ENCODE assay signal across 23 mouse cellular contexts in the genomic region with DNA sequence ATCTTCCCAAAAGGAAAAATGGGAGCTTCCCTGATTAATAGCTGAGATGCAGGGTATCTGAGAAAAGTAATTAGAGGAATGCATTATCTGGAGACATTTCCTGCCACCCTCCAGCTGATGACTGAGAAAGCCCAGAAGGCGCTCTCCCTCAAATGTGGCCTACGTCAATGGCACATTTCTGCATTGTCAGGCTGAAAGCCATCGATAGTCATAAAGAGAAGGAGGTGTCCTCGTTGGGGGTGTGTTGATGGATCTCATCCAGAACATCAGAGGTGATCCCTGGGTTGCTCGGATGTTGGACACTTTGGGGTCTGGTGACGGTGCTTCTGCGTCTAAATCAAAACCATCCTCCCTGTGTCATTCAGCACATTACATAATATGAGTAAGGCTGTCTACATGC.
DNase-seq lines count a peak whose midpoint lies in the region; ATAC-seq and TF ChIP-seq lines count a peak whose summit lies in the region.
"Had no signal": no experiment of that assay in that cellular context is flagged by ENCODE, and none has a peak within 500 bp of the region (broad histone marks: within the 10 kb centered on the region; RNA-seq: fewer than 3 reads in every experiment).

No protein-coding gene starts in this region.

- WGBS in heart, embryonic 11.5 days (ENCODE audit: insufficient replicate concordance) = 9% methylated on average over 7 of the region's 7 CpGs
- WGBS in lung, embryonic 14.5 days = 33% methylated on average over 7 of the region's 7 CpGs
- 47% methylated on average over 7 of the region's 7 CpGs for WGBS in embryonic facial prominence, embryonic 11.5 days
- WGBS in midbrain, embryonic 16.5 days = 92% methylated on average over 7 of the region's 7 CpGs

- no peaks in the 10 kb centered on the region for H3K9me3 ChIP-seq in heart, embryonic 11.5 days (replicated peaks; ENCODE audit: control insufficient read depth, low read length)
- no peaks in the 10 kb centered on the region for H3K9me3 ChIP-seq in lung, embryonic 14.5 days (ENCODE audit: low read depth, low read length)
- H3K9me3 ChIP-seq in embryonic facial prominence, embryonic 11.5 days (replicated peaks; ENCODE audit: control insufficient read depth, low read length) = no peaks in the 10 kb centered on the region
- H3K9me3 ChIP-seq in midbrain, embryonic 16.5 days (replicated peaks; ENCODE audit: control insufficient read depth, low read length, poor library complexity, severe bottlenecking) = no peaks in the 10 kb centered on the region
- H3K9me3 ChIP-seq: forebrain, embryonic 13.5 days; limb, embryonic 13.5 days; liver, embryonic 15.5 days; stomach, embryonic 15.5 days had no signal

- H3K27ac ChIP-seq in heart, embryonic 11.5 days (ENCODE audit: low read depth, low read length) = 0 out of 2 replicates have a peak overlapping the region, but pooled peaks have one; percentile 32
- H3K27ac ChIP-seq in lung, embryonic 14.5 days (ENCODE audit: low read depth) = no peak overlapping the region
- H3K27ac ChIP-seq in embryonic facial prominence, embryonic 11.5 days (replicated peaks; ENCODE audit: low read depth, low read length) = no peak overlapping the region
- no peak overlapping the region for H3K27ac ChIP-seq in midbrain, embryonic 16.5 days (ENCODE audit: low read length)
- H3K27ac ChIP-seq: forebrain, embryonic 13.5 days; heart, adult 2 months; limb, embryonic 13.5 days; liver, embryonic 15.5 days; stomach, embryonic 15.5 days had no signal

- H3K4me2 ChIP-seq in heart, embryonic 11.5 days = no peak overlapping the region
- H3K4me2 ChIP-seq in lung, embryonic 14.5 days = no peak overlapping the region
- H3K4me2 ChIP-seq in embryonic facial prominence, embryonic 11.5 days (ENCODE audit: low read depth, low read length) = no peak overlapping the region
- no peak overlapping the region for H3K4me2 ChIP-seq in midbrain, embryonic 16.5 days (ENCODE audit: low read length)
- H3K4me2 ChIP-seq: forebrain, embryonic 13.5 days; limb, embryonic 13.5 days; liver, embryonic 15.5 days; stomach, embryonic 15.5 days had no signal

- ATAC-seq in heart, embryonic 11.5 days (replicated peaks; ENCODE audit: insufficient number of reproducible peaks, low FRiP score, low TSS enrichment) = no peak
- ATAC-seq in lung, embryonic 14.5 days (ENCODE audit: insufficient read depth) = peak; percentile 89
- 0 out of 2 replicates have a peak, but pooled peaks have one; percentile 35 for ATAC-seq in embryonic facial prominence, embryonic 11.5 days (replicated peaks; ENCODE audit: insufficient number of reproducible peaks, low FRiP score, low TSS enrichment, low read depth)
- ATAC-seq in midbrain, embryonic 16.5 days = no peak
- ATAC-seq: activated CD4-positive, CD25-positive, alpha-beta regulatory T cell, adult 4 months; CD4-positive, CD25-positive, alpha-beta regulatory T cell, adult 4 months; forebrain, embryonic 13.5 days had no signal

- no peak for TF ChIP-seq CTCF in lung, embryonic 14.5 days (IDR thresholded peaks at IDR 0.05; ENCODE audit: low read depth)

- peaks cover 15% of the 10 kb centered on the region for H3K4me1 ChIP-seq in heart, embryonic 11.5 days (ENCODE audit: control insufficient read depth, insufficient read depth, low read length)
- peaks cover 11% of the 10 kb centered on the region; the same call in 1 of the 2 replicates for H3K4me1 ChIP-seq in lung, embryonic 14.5 days (ENCODE audit: insufficient read depth)
- H3K4me1 ChIP-seq in embryonic facial prominence, embryonic 11.5 days (ENCODE audit: control insufficient read depth, insufficient read depth, low read length) = no peaks in the 10 kb centered on the region; the same call in 1 of the 2 replicates
- H3K4me1 ChIP-seq in midbrain, embryonic 16.5 days (ENCODE audit: control insufficient read depth, insufficient read depth, low read length) = no peaks in the 10 kb centered on the region
- H3K4me1 ChIP-seq: forebrain, embryonic 13.5 days; liver, embryonic 15.5 days; megakaryocyte, embryonic 14.5 days; stomach, embryonic 15.5 days had no signal

- DNase-seq in heart, postnatal 10 days = no peak
- DNase-seq in lung, embryonic 14.5 days = peak; percentile 82
- no peak for DNase-seq in lung, adult 18-20 months
- no peak for DNase-seq in embryonic facial prominence, embryonic 11.5 days (ENCODE audit: low spot score)
- DNase-seq in lung, postnatal 14 days = peak; percentile 17
- DNase-seq in MN1 (ENCODE audit: low spot score) = no peak
- DNase-seq: adrenal gland, postnatal 10 days; cerebellum, adult 9-10 months; gastrocnemius, postnatal 14 days; heart, adult 2 months; kidney, adult 8-10 months; kidney, postnatal 25 days; thymus, adult 18-20 months had no signal

- H3K27me3 ChIP-seq in heart, embryonic 11.5 days (ENCODE audit: control insufficient read depth, insufficient read depth, low read length) = no peaks in the 10 kb centered on the region
- no peaks in the 10 kb centered on the region for H3K27me3 ChIP-seq in lung, embryonic 14.5 days (ENCODE audit: insufficient read depth, low read length)
- H3K27me3 ChIP-seq in embryonic facial prominence, embryonic 11.5 days (ENCODE audit: control insufficient read depth, insufficient read depth, low read length) = no peaks in the 10 kb centered on the region
- H3K27me3 ChIP-seq in midbrain, embryonic 16.5 days (ENCODE audit: control insufficient read depth, insufficient read depth, low read depth, low read length) = peaks cover 3% of the 10 kb centered on the region; the same call in 1 of the 2 replicates
- H3K27me3 ChIP-seq: liver, embryonic 15.5 days; megakaryocyte, embryonic 14.5 days; stomach, embryonic 15.5 days had no signal

- no peak overlapping the region for H3K9ac ChIP-seq in heart, embryonic 11.5 days (ENCODE audit: low read depth, low read length)
- H3K9ac ChIP-seq in lung, embryonic 14.5 days = no peak overlapping the region
- no peak overlapping the region for H3K9ac ChIP-seq in embryonic facial prominence, embryonic 11.5 days (replicated peaks; ENCODE audit: low read length)
- no peak overlapping the region for H3K9ac ChIP-seq in midbrain, embryonic 16.5 days (ENCODE audit: low read depth, low read length)
- H3K9ac ChIP-seq: forebrain, embryonic 13.5 days; limb, embryonic 13.5 days; liver, embryonic 15.5 days; stomach, embryonic 15.5 days had no signal

- H3K36me3 ChIP-seq in heart, embryonic 11.5 days (ENCODE audit: control insufficient read depth, insufficient read depth, low read length) = no peaks in the 10 kb centered on the region
- no peaks in the 10 kb centered on the region for H3K36me3 ChIP-seq in lung, embryonic 14.5 days (ENCODE audit: insufficient read depth)
- H3K36me3 ChIP-seq in embryonic facial prominence, embryonic 11.5 days (replicated peaks; ENCODE audit: control insufficient read depth, insufficient read depth, low read depth, low read length) = no peaks in the 10 kb centered on the region
- H3K36me3 ChIP-seq in midbrain, embryonic 16.5 days (ENCODE audit: control insufficient read depth, insufficient read depth, low read length) = no peaks in the 10 kb centered on the region
- H3K36me3 ChIP-seq: limb, embryonic 13.5 days; liver, embryonic 15.5 days; stomach, embryonic 15.5 days had no signal

- no peak overlapping the region for H3K4me3 ChIP-seq in heart, embryonic 11.5 days (ENCODE audit: low read depth, low read length)
- no peak overlapping the region for H3K4me3 ChIP-seq in lung, embryonic 14.5 days (ENCODE audit: low read depth, low read length)
- no peak overlapping the region for H3K4me3 ChIP-seq in embryonic facial prominence, embryonic 11.5 days (ENCODE audit: low read depth, low read length)
- H3K4me3 ChIP-seq in midbrain, embryonic 16.5 days (ENCODE audit: low read depth, low read length) = no peak overlapping the region
- H3K4me3 ChIP-seq: erythroblast, embryonic 14.5 days; forebrain, embryonic 13.5 days; heart, adult 2 months; limb, embryonic 13.5 days; liver, embryonic 15.5 days; megakaryocyte, embryonic 14.5 days; stomach, embryonic 15.5 days had no signal

- intact Hi-C loops in heart, postnatal 10 days (cut with DNase I) = no loop called here

Comparison
In these comparisons a context has a peak if more than half of its experiments do, and no peak if none do; other contexts are left out.
1. DNase-seq: peak in lung, embryonic 14.5 days (single experiment) and lung, postnatal 14 days (single experiment); none in heart, postnatal 10 days (0 of 2), lung, adult 18-20 months (0 of 2), embryonic facial prominence, embryonic 11.5 days (single experiment) and MN1 (single experiment).
2. ATAC-seq: peak in lung, embryonic 14.5 days (single experiment) and embryonic facial prominence, embryonic 11.5 days (single experiment); none in heart, embryonic 11.5 days (single experiment) and midbrain, embryonic 16.5 days (single experiment).